Mouse (Mus musculus) heart, embryonic 14.5 days (tissue): ENCODE measurements around the gene 2200002J24Rik. TPM values are rescaled to one million over a fixed set of nuclear protein-coding genes. Genes with fewer than 3 reads are reported as not detected.

Experiments used
- ATAC-seq: fragments of 200-750 bp; cut with Nextera tagmentation; 2 replicates; pipeline ENCODE4 v1.8.0; 2017; ENCODE audit warnings: low read depth, moderate TSS enrichment; ENCODE audit not compliant: insufficient number of reproducible peaks, insufficient read depth, low FRiP score
- H3K27ac ChIP-seq, 2 experiments: fragments of 200-500 bp in 1 of 2; fragments of 300-500 bp in 1 of 2; sonication (generic) in 1 of 2; replicated peaks in 1 of 2; 2 replicates each; pipeline ENCODE4 v1.5.1; 2012 to 2014; ENCODE audit warnings: low read depth in 2 of 2, low read length in 2 of 2, control low read depth in 1 of 2, mild to moderate bottlenecking in 1 of 2, mixed read lengths in 1 of 2; ENCODE audit not compliant: control insufficient read depth in 1 of 2, insufficient read depth in 1 of 2
- H3K27me3 ChIP-seq: fragments of 300-500 bp; sonication (generic); 2 replicates; pipeline ENCODE4 v1.6.1; 2014; ENCODE audit warnings: mild to moderate bottlenecking, low read length, control low read depth; ENCODE audit not compliant: control insufficient read depth, insufficient read depth
- H3K36me3 ChIP-seq: fragments of 300-500 bp; sonication (generic); 2 replicates; pipeline ENCODE4 v1.6.1; 2014; ENCODE audit warnings: mild to moderate bottlenecking, control low read depth, low read length, mixed read lengths; ENCODE audit not compliant: control insufficient read depth, insufficient read depth
- H3K4me1 ChIP-seq, 2 experiments: fragments of 200-500 bp in 1 of 2; fragments of 300-500 bp in 1 of 2; sonication (generic) in 1 of 2; 2 replicates each; pipeline ENCODE4 v1.6.1; 2012 to 2014; ENCODE audit warnings: low read length in 2 of 2, control low read depth in 1 of 2, mixed read lengths in 1 of 2; ENCODE audit not compliant: control insufficient read depth in 2 of 2, insufficient read depth in 2 of 2
- H3K4me2 ChIP-seq: fragments of 300-500 bp; sonication (generic); 2 replicates; pipeline ENCODE4 v1.6.1; 2014; ENCODE audit warnings: mild to moderate bottlenecking, low read length
- H3K4me3 ChIP-seq, 2 experiments: fragments of 200-500 bp in 1 of 2; fragments of 300-500 bp in 1 of 2; sonication (generic) in 1 of 2; 2 replicates each; pipeline ENCODE4 v1.5.1; 2012 to 2014; ENCODE audit warnings: low read length in 2 of 2, mild to moderate bottlenecking in 2 of 2, control low read depth in 1 of 2, low read depth in 1 of 2, moderate library complexity in 1 of 2; ENCODE audit not compliant: control insufficient read depth in 1 of 2, insufficient read depth in 1 of 2
- H3K9ac ChIP-seq: fragments of 300-500 bp; sonication (generic); 2 replicates; pipeline ENCODE4 v1.6.1; 2014; ENCODE audit warnings: mild to moderate bottlenecking, low read length
- H3K9me3 ChIP-seq: fragments of 300-500 bp; sonication (generic); 2 replicates; pipeline ENCODE4 v1.6.1; 2016; ENCODE audit warnings: low read length, control low read depth; ENCODE audit not compliant: control insufficient read depth
- WGBS: fragments of 180-500 bp; shearing (Covaris S2); extraction: QIAGEN DNeasy Blood & Tissue Kit; methylation state at CpG from one replicate; pipeline ENCODE4 v1.1.7; 2014; 5-methylcytosine and 5-hydroxymethylcytosine counted together
- polyA plus RNA-seq: library from polyadenylated mRNA; unstranded; fragments of >200 nt; fragmentation: Nextera tagmentation; extraction: Ambion mirVana; gene quantifications from 2 replicates; pipeline ENCODE4 v1.2.1, GENCODE M21; 2014

2200002J24Rik gene
- polyA plus RNA-seq, 1 experiment from 2014 or later: 2.8 TPM

GRCm38 (mm10) chr7:30681897-30682296, 16.8 kb upstream of the 2200002J24Rik start:
- H3K27ac ChIP-seq: no peak overlapping the region

GRCm38 (mm10) chr7:30683425-30683824, 15.3 kb upstream of the 2200002J24Rik start:
- Histone ChIP-seq H3K27me3 (peaks cover 8% of the 10 kb centered on the region), H3K4me3 (no peak overlapping the region), H3K4me1 (peaks cover 5 to 7% of the 10 kb centered on the region in 2 experiments; a peak in 3 of 4 replicates), H3K9me3 (no peaks in the 10 kb centered on the region), H3K4me2 (no peak overlapping the region), H3K27ac (no peak overlapping the region), H3K36me3 (no peaks in the 10 kb centered on the region), H3K9ac (no peak overlapping the region)
- 72% methylated on average over 2 of the region's 2 CpGs for WGBS
- ATAC-seq: no peak

More at GRCm38 (mm10) chr7:30681897-30682296, 16.8 kb upstream of the 2200002J24Rik start:
- no peak for ATAC-seq
- Histone ChIP-seq H3K4me1 (peaks cover 5 to 7% of the 10 kb centered on the region in 2 experiments; a peak in 3 of 4 replicates), H3K4me3 (no peak overlapping the region), H3K27me3 (no peaks in the 10 kb centered on the region), H3K4me2 (no peak overlapping the region), H3K36me3 (no peaks in the 10 kb centered on the region), H3K9ac (no peak overlapping the region), H3K9me3 (peaks cover 4% of the 10 kb centered on the region; the same call in 1 of the 2 replicates)
- WGBS: 30% methylated on average over 5 of the region's 5 CpGs

GRCm38 (mm10) chr7:30688325-30688724, 10.4 kb upstream of the 2200002J24Rik start:
- no peaks in the 10 kb centered on the region for H3K36me3 ChIP-seq
- no peak overlapping the region for H3K4me3 ChIP-seq
- H3K4me2 ChIP-seq: no peak overlapping the region
- ATAC-seq: no peak
- peaks cover 8% of the 10 kb centered on the region for H3K27me3 ChIP-seq
- no peak overlapping the region for H3K27ac ChIP-seq
- H3K9ac ChIP-seq: no peak overlapping the region
- no peaks in the 10 kb centered on the region for H3K9me3 ChIP-seq
- 76% methylated on average over 6 of the region's 6 CpGs for WGBS
- no peaks in the 10 kb centered on the region for H3K4me1 ChIP-seq

GRCm38 (mm10) chr7:30698101-30698500, 625 bp upstream of the 2200002J24Rik start:
- H3K4me3 ChIP-seq: no peak overlapping the region
- H3K4me2 ChIP-seq: no peak overlapping the region
- no peaks in the 10 kb centered on the region for H3K9me3 ChIP-seq
- H3K27ac ChIP-seq: no peak overlapping the region
- H3K27me3 ChIP-seq: no peaks in the 10 kb centered on the region
- 63% methylated on average over 5 of the region's 5 CpGs for WGBS
- H3K4me1 ChIP-seq: peaks cover 7 to 14% of the 10 kb centered on the region in 2 experiments; a peak in 3 of 4 replicates
- H3K36me3 ChIP-seq: no peaks in the 10 kb centered on the region
- H3K9ac ChIP-seq: no peak overlapping the region
- no peak for ATAC-seq

GRCm38 (mm10) chr7:30706214-30706882, 7.6 kb downstream of the 2200002J24Rik start:
- H3K27ac ChIP-seq: peak overlapping the region; percentile 80 to 87
- no peaks in the 10 kb centered on the region for H3K9me3 ChIP-seq
- no peaks in the 10 kb centered on the region for H3K27me3 ChIP-seq
- peak; percentile 73 for ATAC-seq
- H3K9ac ChIP-seq: 0 out of 2 replicates have a peak overlapping the region, but pooled peaks have one; percentile 50
- peaks cover 9 to 17% of the 10 kb centered on the region in 2 experiments for H3K4me1 ChIP-seq
- WGBS: 16% methylated on average over 8 of the region's 8 CpGs
- H3K4me2 ChIP-seq: peak overlapping the region; percentile 37; the same call in 1 of the 2 replicates
- H3K36me3 ChIP-seq: no peaks in the 10 kb centered on the region
- no peak overlapping the region for H3K4me3 ChIP-seq

GRCm38 (mm10) chr7:30707441-30707840, 8.7 kb downstream of the 2200002J24Rik start:
- Histone ChIP-seq H3K36me3 (no peaks in the 10 kb centered on the region), H3K4me2 (no peak overlapping the region), H3K4me1 (peaks cover 9 to 17% of the 10 kb centered on the region in 2 experiments), H3K9ac (no peak overlapping the region), H3K4me3 (no peak overlapping the region), H3K27ac (peak overlapping the region in 1 of 2 experiments; percentile 87; a peak in 2 of 4 replicates), H3K27me3 (no peaks in the 10 kb centered on the region), H3K9me3 (no peaks in the 10 kb centered on the region)
- 59% methylated on average over 1 of the region's 1 CpGs for WGBS
- ATAC-seq: no peak

- 60% methylated on average over 3 of the region's 3 CpGs for WGBS
- Histone ChIP-seq H3K9me3 (no peaks in the 10 kb centered on the region), H3K27me3 (peaks cover 19% of the 10 kb centered on the region), H3K27ac (no peak within 1 kb of the TSS), H3K9ac (no peak within 1 kb of the TSS), H3K4me1 (peaks cover 3 to 9% of the 10 kb centered on the region in 2 experiments), H3K36me3 (no peaks in the 10 kb centered on the region), H3K4me3 (no peak within 1 kb of the TSS), H3K4me2 (no peak within 1 kb of the TSS)
- ATAC-seq: no peak
Measured at GRCm38 (mm10) chr7:30711942-30712341, 13.2 kb downstream of the 2200002J24Rik start, which contains the start of gene Atp4a. TSS of gene Atp4a (plus strand) at chr7:30712209.
